Mouse (Mus musculus): ENCODE data around the gene Clec1b. TPM values are rescaled to one million over a fixed set of nuclear protein-coding genes. Genes with fewer than 3 reads are reported as not detected.

The Clec1b gene
- polyA plus RNA-seq, 1 experiment from 2014 or later: 1.6 TPM

Other genes with a start within 250 kb of the Clec1b start
- 0.15 TPM in 1 of 2 replicates, not detected in the other for gene Clec2d, start 216.7 kb upstream of the Clec1b start, polyA plus RNA-seq (2015; fragmentation: Nextera tagmentation; extraction: Ambion mirVana)
- gene Cd69, start 121.9 kb upstream of the Clec1b start, polyA plus RNA-seq (2015; fragmentation: Nextera tagmentation; extraction: Ambion mirVana): 0.08 and 0.11 TPM in 2 replicates
- not detected in 2 replicates for gene 4922502D21Rik, start 65.5 kb upstream of the Clec1b start, polyA plus RNA-seq (2015; fragmentation: Nextera tagmentation; extraction: Ambion mirVana)
- gene Clec12a, start 54.6 kb upstream of the Clec1b start, polyA plus RNA-seq (2015; fragmentation: Nextera tagmentation; extraction: Ambion mirVana): 0.95 and 1.0 TPM in 2 replicates
- 0.09 and 0.14 TPM in 2 replicates for gene Clec12b, start 11.4 kb upstream of the Clec1b start, polyA plus RNA-seq (2015; fragmentation: Nextera tagmentation; extraction: Ambion mirVana)
- 0.13 and 0.22 TPM in 2 replicates for gene Clec9a, start 11.6 kb downstream of the Clec1b start, polyA plus RNA-seq (2015; fragmentation: Nextera tagmentation; extraction: Ambion mirVana)
- 2.3 TPM in 2 replicates for gene Clec1a, start 54.7 kb downstream of the Clec1b start, polyA plus RNA-seq (2015; fragmentation: Nextera tagmentation; extraction: Ambion mirVana)
- not detected in 2 replicates for gene Olr1, start 109.9 kb downstream of the Clec1b start, polyA plus RNA-seq (2015; fragmentation: Nextera tagmentation; extraction: Ambion mirVana)
- 0.06 TPM in 1 of 2 replicates, not detected in the other for gene Tmem52b, start 115.3 kb downstream of the Clec1b start, polyA plus RNA-seq (2015; fragmentation: Nextera tagmentation; extraction: Ambion mirVana)
- 55.4 and 55.5 TPM in 2 replicates for gene Gabarapl1, start 135.9 kb downstream of the Clec1b start, polyA plus RNA-seq (2015; fragmentation: Nextera tagmentation; extraction: Ambion mirVana)
- gene Klre1, start 180.6 kb downstream of the Clec1b start, polyA plus RNA-seq (2015; fragmentation: Nextera tagmentation; extraction: Ambion mirVana): not detected in 2 replicates
- 0.26 TPM in 1 of 2 replicates, not detected in the other for gene Klrd1, start 194.5 kb downstream of the Clec1b start, polyA plus RNA-seq (2015; fragmentation: Nextera tagmentation; extraction: Ambion mirVana)
- 0.04 and 0.18 TPM in 2 replicates for gene Klrk1, start 226.6 kb downstream of the Clec1b start, polyA plus RNA-seq (2015; fragmentation: Nextera tagmentation; extraction: Ambion mirVana)
- not detected in 2 replicates for gene Klrc3, start 246.0 kb downstream of the Clec1b start, polyA plus RNA-seq (2015; fragmentation: Nextera tagmentation; extraction: Ambion mirVana)

Measured in limb, embryonic 13.5 days (tissue).